Mouse (Mus musculus) MEL (cell line): Measurements from ENCODE around the gene Nrip1. TPM values are rescaled to one million over a fixed set of nuclear protein-coding genes. Genes with fewer than 3 reads are reported as not detected.

Source experiments
- DNase-seq: peaks from one replicate; pipeline ENCODE4 v3.0.0; 2011; ENCODE audit warnings: low read depth, low spot score
- H3K27ac ChIP-seq: 2 replicates; pipeline ENCODE4 v1.5.1; 2012; ENCODE audit warnings: low read depth, mild to moderate bottlenecking, control low read depth, low read length, moderate library complexity; ENCODE audit not compliant: control insufficient read depth
- H3K27me3 ChIP-seq, 2 experiments: fragments of 150-350 bp in 1 of 2; sonication (generic) in 1 of 2; 2 replicates each; pipeline ENCODE4 v1.6.1; 2012; ENCODE audit warnings: low read length in 2 of 2, mild to moderate bottlenecking in 2 of 2, improper control_type of control experiment in 1 of 2, moderate library complexity in 1 of 2; ENCODE audit not compliant: insufficient read depth in 2 of 2, control insufficient read depth in 1 of 2
- H3K36me3 ChIP-seq, 2 experiments: 2 replicates each; pipeline ENCODE4 v1.6.1; 2012 to 2014; ENCODE audit warnings: low read length in 2 of 2, improper control_type of control experiment in 1 of 2, inconsistent platforms in 1 of 2, mild to moderate bottlenecking in 1 of 2; ENCODE audit not compliant: insufficient read depth in 2 of 2, control insufficient read depth in 1 of 2
- H3K4me1 ChIP-seq, 2 experiments: fragments of 150-350 bp in 1 of 2; sonication (generic) in 1 of 2; 2 replicates each; pipeline ENCODE4 v1.6.1; 2012; ENCODE audit warnings: low read length in 2 of 2, improper control_type of control experiment in 1 of 2, mild to moderate bottlenecking in 1 of 2; ENCODE audit not compliant: insufficient read depth in 2 of 2, control insufficient read depth in 1 of 2
- H3K4me3 ChIP-seq, 2 experiments: fragments of 150-350 bp in 1 of 2; sonication (generic) in 1 of 2; 2 replicates each; pipeline ENCODE4 v1.5.1; 2012; ENCODE audit warnings: low read depth in 2 of 2, low read length in 2 of 2, mild to moderate bottlenecking in 2 of 2, moderate library complexity in 2 of 2, control low read depth in 1 of 2, improper control_type of control experiment in 1 of 2; ENCODE audit not compliant: control insufficient read depth in 1 of 2, insufficient read depth in 1 of 2
- H3K79me2 ChIP-seq: 2 replicates; pipeline ENCODE4 v1.6.1; 2012; ENCODE audit warnings: mild to moderate bottlenecking, low read length, moderate library complexity; ENCODE audit not compliant: control insufficient read depth, poor library complexity, insufficient read depth
- H3K9ac ChIP-seq: 2 replicates; pipeline ENCODE4 v1.6.1; 2012; ENCODE audit warnings: low read depth, mild to moderate bottlenecking, control low read depth, low read length, moderate library complexity; ENCODE audit not compliant: control insufficient read depth, poor library complexity, severe bottlenecking
- H3K9me3 ChIP-seq: fragments of 150-350 bp; sonication (generic); replicated peaks from 2 replicates; pipeline ENCODE4 v1.6.1; 2012; ENCODE audit warnings: mild to moderate bottlenecking, low read length, improper control_type of control experiment, moderate library complexity; ENCODE audit not compliant: insufficient read depth
- BHLHE40 ChIP-seq: IDR thresholded peaks from 2 replicates; pipeline ENCODE4 v1.6.1; 2012; ENCODE audit warnings: low read depth, mild to moderate bottlenecking, inconsistent platforms, low read length, improper control_type of control experiment, borderline replicate concordance
- CHD1 ChIP-seq: IDR thresholded peaks from 2 replicates; pipeline ENCODE4 v1.6.1; 2012; ENCODE audit warnings: low read depth, mild to moderate bottlenecking, inconsistent platforms, low read length, improper control_type of control experiment
- CTCF ChIP-seq, 3 experiments: IDR thresholded peaks in 2 of 3; conservative IDR thresholded peaks in 1 of 3; 2 replicates each; pipeline ENCODE4 v1.5.1; 2011 to 2012; ENCODE audit warnings: low read length in 3 of 3, low read depth in 2 of 3, mild to moderate bottlenecking in 2 of 3, improper control_type of control experiment in 1 of 3, inconsistent platforms in 1 of 3, mixed read lengths in 1 of 3, moderate library complexity in 1 of 3; ENCODE audit not compliant: control insufficient read depth in 1 of 3, insufficient read depth in 1 of 3, poor library complexity in 1 of 3, severe bottlenecking in 1 of 3
- E2F4 ChIP-seq: IDR thresholded peaks from 2 replicates; pipeline ENCODE4 v1.6.1; 2011; ENCODE audit warnings: low read depth, low read length, improper control_type of control experiment, borderline replicate concordance
- EP300 ChIP-seq, 2 experiments: IDR thresholded peaks; 2 replicates each; pipeline ENCODE4 v1.6.1; 2011; ENCODE audit warnings: improper control_type of control experiment in 2 of 2, low read length in 2 of 2, low read depth in 1 of 2, mild to moderate bottlenecking in 1 of 2
- ETS1 ChIP-seq: IDR thresholded peaks from 2 replicates; pipeline ENCODE4 v1.6.1; 2012; ENCODE audit warnings: low read depth, mild to moderate bottlenecking, inconsistent platforms, low read length, improper control_type of control experiment, moderate library complexity
- HCFC1 ChIP-seq: IDR thresholded peaks from 2 replicates; pipeline ENCODE4 v1.6.1; 2012; ENCODE audit warnings: low read depth, mild to moderate bottlenecking, inconsistent platforms, low read length, improper control_type of control experiment, moderate library complexity
- JUND ChIP-seq: IDR thresholded peaks from 2 replicates; pipeline ENCODE4 v1.6.1; 2011; ENCODE audit warnings: low read depth, mild to moderate bottlenecking, improper control_type of control experiment, low read length
- KAT2A ChIP-seq: conservative IDR thresholded peaks from 2 replicates; pipeline ENCODE4 v1.6.1; 2012; ENCODE audit warnings: low read depth, low read length, improper control_type of control experiment, inconsistent platforms
- MAZ ChIP-seq: IDR thresholded peaks from 2 replicates; pipeline ENCODE4 v1.6.1; 2012; ENCODE audit warnings: low read depth, mild to moderate bottlenecking, inconsistent platforms, low read length, improper control_type of control experiment
- MXI1 ChIP-seq: IDR thresholded peaks from 2 replicates; pipeline ENCODE4 v1.6.1; 2011; ENCODE audit warnings: mild to moderate bottlenecking, low read depth, low read length, improper control_type of control experiment
- MYB ChIP-seq: IDR thresholded peaks from 2 replicates; pipeline ENCODE4 v1.6.1; 2011; ENCODE audit warnings: mild to moderate bottlenecking, low read depth, low read length, improper control_type of control experiment
- MYC ChIP-seq: IDR thresholded peaks from 2 replicates; pipeline ENCODE4 v1.6.1; 2011; ENCODE audit warnings: low read depth, mild to moderate bottlenecking, low read length, improper control_type of control experiment, moderate library complexity
- POLR2A ChIP-seq, 2 experiments: IDR thresholded peaks; 2 replicates each; pipeline ENCODE4 v1.6.1; 2011 to 2012; ENCODE audit warnings: low read length in 2 of 2, mild to moderate bottlenecking in 2 of 2, control low read depth in 1 of 2, improper control_type of control experiment in 1 of 2, low read depth in 1 of 2, moderate library complexity in 1 of 2; ENCODE audit not compliant: control insufficient read depth in 1 of 2, insufficient read depth in 1 of 2, poor library complexity in 1 of 2
- POLR2AphosphoS5 ChIP-seq: IDR thresholded peaks from 2 replicates; pipeline ENCODE4 v1.6.1; 2012; ENCODE audit warnings: low read depth, borderline replicate concordance, mild to moderate bottlenecking, inconsistent platforms, low read length, moderate library complexity, mixed read lengths
- RAD21 ChIP-seq: IDR thresholded peaks from 2 replicates; pipeline ENCODE4 v1.6.1; 2011; ENCODE audit warnings: mild to moderate bottlenecking, low read depth, low read length, improper control_type of control experiment
- RCOR1 ChIP-seq: IDR thresholded peaks from 2 replicates; pipeline ENCODE4 v1.6.1; 2012; ENCODE audit warnings: low read depth, mild to moderate bottlenecking, inconsistent platforms, low read length, improper control_type of control experiment
- SIN3A ChIP-seq: IDR thresholded peaks from 2 replicates; pipeline ENCODE4 v1.6.1; 2012; ENCODE audit warnings: low read length, improper control_type of control experiment, inconsistent platforms
- SMC3 ChIP-seq: IDR thresholded peaks from 2 replicates; pipeline ENCODE4 v1.6.1; 2011; ENCODE audit warnings: low read depth, low read length, improper control_type of control experiment
- TAL1 ChIP-seq: IDR thresholded peaks from 2 replicates; pipeline ENCODE4 v1.6.1; 2012; ENCODE audit warnings: mild to moderate bottlenecking, inconsistent platforms, low read length, moderate library complexity, mixed read lengths
- TCF12 ChIP-seq: IDR thresholded peaks from 2 replicates; pipeline ENCODE4 v1.6.1; 2014; ENCODE audit warnings: low read depth, mild to moderate bottlenecking, inconsistent platforms, low read length, improper control_type of control experiment, moderate library complexity
- USF2 ChIP-seq, 2 experiments: IDR thresholded peaks; 2 replicates each; pipeline ENCODE4 v1.6.1; 2011 to 2012; ENCODE audit warnings: improper control_type of control experiment in 2 of 2, low read length in 2 of 2, borderline replicate concordance in 1 of 2, inconsistent platforms in 1 of 2, low read depth in 1 of 2, mild to moderate bottlenecking in 1 of 2; ENCODE audit not compliant: insufficient read depth in 1 of 2
- ZKSCAN1 ChIP-seq: IDR thresholded peaks from 2 replicates; pipeline ENCODE4 v1.6.1; 2012; ENCODE audit warnings: low read depth, mild to moderate bottlenecking, inconsistent platforms, low read length, improper control_type of control experiment, moderate library complexity
- ZMIZ1 ChIP-seq: IDR thresholded peaks from 2 replicates; pipeline ENCODE4 v1.6.1; 2012; ENCODE audit warnings: low read depth, mild to moderate bottlenecking, inconsistent platforms, low read length, improper control_type of control experiment, moderate library complexity
- ZNF384 ChIP-seq: IDR thresholded peaks from 2 replicates; pipeline ENCODE4 v1.6.1; 2012; ENCODE audit warnings: low read depth, mild to moderate bottlenecking, inconsistent platforms, low read length, improper control_type of control experiment
- polyA plus RNA-seq, 2 experiments: library from polyadenylated mRNA; stranded (reverse) in 1 of 2; unstranded in 1 of 2; fragments of >175 nt in 1 of 2; fragments of >200 nt in 1 of 2; gene quantifications; 2 replicates each; pipeline versions ENCODE4 v1.2.1 to v1.2.4; 2012; ENCODE audit warnings: low replicate concordance in 2 of 2, low read depth in 1 of 2; ENCODE audit not compliant: insufficient read length in 2 of 2, insufficient read depth in 1 of 2, missing spikeins in 1 of 2
- total RNA-seq: library from RNA; depleted of rRNA; stranded (reverse); fragments of 300-350 nt; gene quantifications from 2 replicates; pipeline ENCODE4 v1.2.3, GENCODE M21; 2012

Nrip1 gene
- total and polyA plus RNA-seq, 3 experiments: 13.6 to 42.6 (median 21.1) TPM

GRCm38 (mm10) chr16:76332127-76332526, 41.5 kb downstream of the Nrip1 start:
- H3K36me3 ChIP-seq: peaks cover 2 to 11% of the 10 kb centered on the region in 2 experiments; a peak in 3 of 4 replicates
- no peak overlapping the region for H3K27ac ChIP-seq
- peaks cover 0 to 3% of the 10 kb centered on the region in 2 experiments; a peak in 2 of 4 replicates for H3K4me1 ChIP-seq

GRCm38 (mm10) chr16:76331231-76331630, 42.4 kb downstream of the Nrip1 start:
- no peaks in the 10 kb centered on the region for H3K27me3 ChIP-seq
- H3K4me3 ChIP-seq: no peak overlapping the region
- no peak for DNase-seq
- peaks cover 9% of the 10 kb centered on the region for H3K79me2 ChIP-seq
- no peak for TF ChIP-seq ZMIZ1
- no peak for TF ChIP-seq HCFC1
- no peak for TF ChIP-seq ETS1
- TF ChIP-seq RCOR1: no peak
- no peak for TF ChIP-seq TCF12
- no peak for TF ChIP-seq ZKSCAN1
- no peak for TF ChIP-seq USF2 (IDR thresholded peaks at IDR 0.05; ENCODE audit: borderline replicate concordance in 1 of 2, insufficient read depth in 1 of 2, low read depth in 1 of 2, low read length in 2 of 2)
- TF ChIP-seq CTCF (IDR thresholded peaks at IDR 0.05 in 2 of 3, conservative IDR thresholded peaks at IDR 0.05 in 1 of 3; ENCODE audit: control insufficient read depth in 1 of 3, insufficient read depth in 1 of 3, low read depth in 2 of 3, low read length in 3 of 3, poor library complexity in 1 of 3, severe bottlenecking in 1 of 3): no peak
- TF ChIP-seq POLR2AphosphoS5: no peak
- no peak for TF ChIP-seq RAD21
- no peak for TF ChIP-seq E2F4
- TF ChIP-seq JUND: no peak
- no peak for TF ChIP-seq BHLHE40
- TF ChIP-seq TAL1: no peak
- no peak for TF ChIP-seq POLR2A (IDR thresholded peaks at IDR 0.05; ENCODE audit: control insufficient read depth in 1 of 2, insufficient read depth in 1 of 2, low read depth in 1 of 2, low read length in 2 of 2, poor library complexity in 1 of 2)
- TF ChIP-seq, all 39 proteins: peak for 0
- peaks cover 0 to 3% of the 10 kb centered on the region in 2 experiments; a peak in 2 of 4 replicates for H3K4me1 ChIP-seq
- no peaks in the 10 kb centered on the region for H3K9me3 ChIP-seq
- no peak overlapping the region for H3K9ac ChIP-seq
- H3K27ac ChIP-seq: no peak overlapping the region
- peaks cover 2 to 10% of the 10 kb centered on the region in 2 experiments; a peak in 3 of 4 replicates for H3K36me3 ChIP-seq

More at GRCm38 (mm10) chr16:76332127-76332526, 41.5 kb downstream of the Nrip1 start:
- H3K27me3 ChIP-seq: no peaks in the 10 kb centered on the region
- TF ChIP-seq SIN3A: no peak
- no peak for TF ChIP-seq MYB
- no peak for TF ChIP-seq POLR2AphosphoS5
- no peak for TF ChIP-seq EP300 (IDR thresholded peaks at IDR 0.05; ENCODE audit: low read depth in 1 of 2, low read length in 2 of 2)
- TF ChIP-seq MYC: no peak
- TF ChIP-seq POLR2A (IDR thresholded peaks at IDR 0.05; ENCODE audit: control insufficient read depth in 1 of 2, insufficient read depth in 1 of 2, low read depth in 1 of 2, low read length in 2 of 2, poor library complexity in 1 of 2): no peak
- TF ChIP-seq RCOR1: no peak
- TF ChIP-seq ZKSCAN1: no peak
- TF ChIP-seq KAT2A: no peak
- TF ChIP-seq TCF12: no peak
- TF ChIP-seq ZMIZ1: no peak
- TF ChIP-seq CHD1: no peak
- no peak for TF ChIP-seq ZNF384
- no peak for TF ChIP-seq MAZ
- TF ChIP-seq SMC3: no peak
- TF ChIP-seq MXI1: no peak
- TF ChIP-seq HCFC1: no peak
- TF ChIP-seq, all 39 proteins: peak for 0
- H3K4me3 ChIP-seq: no peak overlapping the region
- H3K79me2 ChIP-seq: peaks cover 12% of the 10 kb centered on the region
- no peaks in the 10 kb centered on the region for H3K9me3 ChIP-seq
- DNase-seq: no peak
- H3K9ac ChIP-seq: no peak overlapping the region
